Mouse (Mus musculus) embryo, embryonic 10.5 days (tissue): ENCODE data around the gene Serpine1.

Experiments used
- DNase-seq: peaks from one replicate; pipeline ENCODE4 v3.0.0-alpha.2; 2015; ENCODE audit warnings: low spot score

Gene Serpine1

DNA sequence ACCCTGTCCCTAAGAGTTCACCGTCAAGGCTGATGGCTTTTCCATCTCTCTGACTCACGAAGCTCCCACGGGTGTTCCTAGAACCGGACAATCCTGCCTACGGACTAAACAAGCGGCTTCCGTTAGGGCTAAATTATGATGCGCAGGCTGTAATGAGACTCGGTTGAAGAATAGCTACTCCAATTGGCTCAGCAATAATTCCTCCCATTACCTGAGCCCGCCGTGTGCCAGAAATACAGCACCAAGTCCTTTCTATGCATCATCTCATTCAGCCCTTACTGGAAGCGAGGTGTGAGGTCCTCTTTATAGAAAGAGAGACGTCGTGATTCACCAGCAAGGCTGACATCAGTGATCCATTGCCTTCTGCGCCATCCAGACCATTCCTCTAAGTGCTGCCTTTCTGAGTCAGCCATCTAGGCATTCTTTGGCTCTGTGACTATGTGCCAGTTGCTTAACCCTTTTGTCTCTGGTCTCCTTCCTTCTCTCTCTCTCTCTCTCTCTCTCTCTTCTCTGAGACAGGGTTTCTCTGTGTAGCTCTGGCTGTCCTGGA, 59.6 kb downstream of the Serpine1 start:
- DNase-seq: no peak
